Mouse (Mus musculus) heart, postnatal 25 days (tissue): ENCODE measurements around the gene Pparg. TPM values are rescaled to one million over a fixed set of nuclear protein-coding genes. Genes with fewer than 3 reads are reported as not detected.

Experiments
- total RNA-seq, 2 experiments: library from RNA; stranded (reverse); gene quantifications; 2 replicates each; pipeline ENCODE4 v1.2.3; 2021

The Pparg gene
- total RNA-seq, 2 experiments from 2014 or later = 10.9 to 11.1 TPM

Other genes with a start within 250 kb of the Pparg start
- gene Syn2, start 226.0 kb upstream of the Pparg start, total RNA-seq = 1 to 10 TPM; 4.5 to 5.8 TPM
- gene Gm17482, start 133.6 kb upstream of the Pparg start, total RNA-seq = not detected
- 10 to 100 TPM; 29.7 to 32.7 TPM for gene Timp4, start 108.7 kb upstream of the Pparg start, total RNA-seq
- 1 to 10 TPM; 6.2 to 8.3 TPM for gene Tsen2, start 183.7 kb downstream of the Pparg start, total RNA-seq
- under 1 TPM; 0.36 to 0.57 TPM for gene Mkrn2os, start 231.6 kb downstream of the Pparg start, total RNA-seq
- gene Mkrn2, start 241.0 kb downstream of the Pparg start, total RNA-seq = 10 to 100 TPM; 39.0 to 42.8 TPM